Mouse (Mus musculus): ENCODE results near the gene Lingo1.

- TF ChIP-seq POLR2AphosphoS2 (IDR thresholded peaks at IDR 0.05; ENCODE audit: insufficient read length, low read depth) (no peak), USF1 (IDR thresholded peaks at IDR 0.05; ENCODE audit: low read depth) (no peak), REST (IDR thresholded peaks at IDR 0.05; ENCODE audit: insufficient read depth, insufficient read length) (no peak)
Observed at GRCm38 (mm10) chr9:56636214-56636613, 160.1 kb downstream of the Lingo1 start.

Data from myocyte (in vitro differentiated cells).